Mouse (Mus musculus) forebrain, embryonic 16.5 days (tissue): ENCODE measurements around the gene Tank. TPM values are rescaled to one million over a fixed set of nuclear protein-coding genes. Genes with fewer than 3 reads are reported as not detected.

Source experiments
- ATAC-seq: fragments of 200-750 bp; cut with Nextera tagmentation; 2 replicates; pipeline ENCODE4 v1.8.0; 2017; ENCODE audit warnings: mild to moderate bottlenecking, moderate library complexity
- H3K27ac ChIP-seq: fragments of 300-500 bp; sonication (generic); 2 replicates; pipeline ENCODE4 v1.5.1; 2014; ENCODE audit warnings: low read length, control low read depth
- H3K27me3 ChIP-seq: fragments of 300-500 bp; sonication (generic); replicated peaks from 2 replicates; pipeline ENCODE4 v1.6.1; 2014; ENCODE audit warnings: low read length; ENCODE audit not compliant: control insufficient read depth, insufficient read depth
- H3K36me3 ChIP-seq: fragments of 300-500 bp; sonication (generic); 2 replicates; pipeline ENCODE4 v1.6.1; 2014; ENCODE audit not compliant: control insufficient read depth, insufficient read depth
- H3K4me1 ChIP-seq: fragments of 300-500 bp; sonication (generic); replicated peaks from 2 replicates; pipeline ENCODE4 v1.6.1; 2014; ENCODE audit warnings: low read length; ENCODE audit not compliant: control insufficient read depth, insufficient read depth
- H3K4me2 ChIP-seq: fragments of 300-500 bp; sonication (generic); 2 replicates; pipeline ENCODE4 v1.6.1; 2014; ENCODE audit warnings: mild to moderate bottlenecking, low read length, control low read depth
- H3K4me3 ChIP-seq: fragments of 300-500 bp; sonication (generic); replicated peaks from 2 replicates; pipeline ENCODE4 v1.5.1; 2014; ENCODE audit warnings: mild to moderate bottlenecking, low read length, control low read depth
- H3K9ac ChIP-seq: fragments of 300-500 bp; sonication (generic); replicated peaks from 2 replicates; pipeline ENCODE4 v1.6.1; 2014; ENCODE audit warnings: low read depth, low read length, control low read depth
- H3K9me3 ChIP-seq: fragments of 300-500 bp; sonication (generic); 2 replicates; pipeline ENCODE4 v1.6.1; 2016; ENCODE audit warnings: low read length; ENCODE audit not compliant: control insufficient read depth
- WGBS: fragments of 180-500 bp; shearing (Covaris S2); extraction: QIAGEN DNeasy Blood & Tissue Kit; methylation state at CpG from one replicate; pipeline ENCODE4 v1.1.7; 2014; 5-methylcytosine and 5-hydroxymethylcytosine counted together
- polyA plus RNA-seq: library from polyadenylated mRNA; unstranded; fragments of >200 nt; fragmentation: Nextera tagmentation; extraction: Ambion mirVana; gene quantifications from 2 replicates; pipeline ENCODE4 v1.2.1, GENCODE M21; 2015

Gene Tank
- polyA plus RNA-seq, 1 experiment from 2014 or later, result 30.0 TPM

- Histone ChIP-seq H3K9me3 (no peaks in the 10 kb centered on the region), H3K9ac (no peak overlapping the region), H3K4me2 (no peak overlapping the region), H3K4me1 (peaks cover 7% of the 10 kb centered on the region; the same call in 1 of the 2 replicates), H3K27ac (no peak overlapping the region), H3K27me3 (no peaks in the 10 kb centered on the region), H3K4me3 (no peak overlapping the region), H3K36me3 (no peaks in the 10 kb centered on the region)
- ATAC-seq, result no peak
- 92% methylated on average over 3 of the region's 3 CpGs for WGBS
Observed at GRCm38 (mm10) chr2:61592095-61592494, 13.7 kb downstream of the Tank start.

- Histone ChIP-seq H3K9ac (peak overlapping the region; percentile 78), H3K36me3 (no peaks in the 10 kb centered on the region), H3K4me3 (peak overlapping the region; percentile 93), H3K9me3 (no peaks in the 10 kb centered on the region), H3K4me2 (peak overlapping the region; percentile 79), H3K4me1 (peaks cover 7% of the 10 kb centered on the region; the same call in 1 of the 2 replicates), H3K27me3 (no peaks in the 10 kb centered on the region), H3K27ac (no peak overlapping the region)
- 17% methylated on average over 5 of the region's 5 CpGs for WGBS
- ATAC-seq, result peak; percentile 6
Observed at GRCm38 (mm10) chr2:61592699-61593029, 14.3 kb downstream of the Tank start.

- under 1% methylated on average over 62 of the region's 62 CpGs for WGBS
- H3K9me3 ChIP-seq, result no peaks in the 10 kb centered on the region
- H3K4me2 ChIP-seq, result peak overlapping the region; percentile 79
- peak overlapping the region; percentile 78 for H3K9ac ChIP-seq
- peak overlapping the region; percentile 93 for H3K4me3 ChIP-seq
- peaks cover 7% of the 10 kb centered on the region; the same call in 1 of the 2 replicates for H3K4me1 ChIP-seq
- H3K27me3 ChIP-seq, result no peaks in the 10 kb centered on the region
- peak overlapping the region; percentile 52; the same call in 1 of the 2 replicates for H3K27ac ChIP-seq
- H3K36me3 ChIP-seq, result no peaks in the 10 kb centered on the region
- ATAC-seq, result peak; percentile 95
Observed at GRCm38 (mm10) chr2:61593030-61593811, 14.8 kb downstream of the Tank start.

- no peaks in the 10 kb centered on the region for H3K9me3 ChIP-seq
- H3K4me2 ChIP-seq, result peak overlapping the region; percentile 79
- no peaks in the 10 kb centered on the region for H3K27me3 ChIP-seq
- H3K9ac ChIP-seq, result peak overlapping the region; percentile 78
- H3K36me3 ChIP-seq, result no peaks in the 10 kb centered on the region
- no peak overlapping the region for H3K27ac ChIP-seq
- peaks cover 7% of the 10 kb centered on the region; the same call in 1 of the 2 replicates for H3K4me1 ChIP-seq
- 1% methylated on average over 12 of the region's 12 CpGs for WGBS
- ATAC-seq, result no peak
- peak overlapping the region; percentile 93 for H3K4me3 ChIP-seq
Observed at GRCm38 (mm10) chr2:61593871-61594304, 15.5 kb downstream of the Tank start.

GRCm38 (mm10) chr2:61599730-61600129, 21.3 kb downstream of the Tank start:
- H3K4me3 ChIP-seq, result no peak overlapping the region
- H3K9ac ChIP-seq, result no peak overlapping the region
- H3K4me2 ChIP-seq, result no peak overlapping the region
- whole genome bisulfite sequencing, result 100% methylated on average over 1 of the region's 1 CpGs
- H3K27me3 ChIP-seq, result no peaks in the 10 kb centered on the region
- no peaks in the 10 kb centered on the region for H3K36me3 ChIP-seq
- H3K9me3 ChIP-seq, result no peaks in the 10 kb centered on the region
- no peak for ATAC-seq
- no peak overlapping the region for H3K27ac ChIP-seq
- no peaks in the 10 kb centered on the region for H3K4me1 ChIP-seq

DNA sequence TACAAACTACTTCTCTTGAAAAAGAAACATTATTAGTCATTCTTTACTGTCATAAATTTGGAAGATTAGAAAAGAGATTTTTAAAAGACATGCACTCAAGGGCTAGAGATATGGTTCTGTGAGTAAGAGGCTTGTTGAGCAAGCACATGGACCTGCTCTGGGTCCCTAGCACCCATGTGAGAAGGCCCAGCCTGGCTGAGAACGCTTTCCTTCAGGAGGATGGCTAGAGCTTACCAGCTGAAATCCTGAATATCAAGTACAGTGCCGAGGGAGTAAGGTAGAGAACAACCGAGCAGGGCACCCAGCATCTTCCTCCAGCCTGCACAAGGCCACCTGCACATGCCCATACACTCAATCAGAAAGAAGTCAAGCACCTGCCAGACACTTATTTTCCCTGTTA, 25.1 kb downstream of the Tank start:
- Histone ChIP-seq H3K9me3 (no peaks in the 10 kb centered on the region), H3K9ac (no peak overlapping the region), H3K27me3 (no peaks in the 10 kb centered on the region), H3K4me2 (no peak overlapping the region), H3K27ac (no peak overlapping the region), H3K4me1 (no peaks in the 10 kb centered on the region), H3K4me3 (no peak overlapping the region), H3K36me3 (no peaks in the 10 kb centered on the region)
- 75% methylated on average over 3 of the region's 3 CpGs for WGBS
- no peak for ATAC-seq

- Histone ChIP-seq H3K9ac (no peak overlapping the region), H3K4me3 (no peak overlapping the region), H3K4me1 (no peaks in the 10 kb centered on the region), H3K4me2 (no peak overlapping the region), H3K27me3 (no peaks in the 10 kb centered on the region), H3K27ac (no peak overlapping the region), H3K9me3 (no peaks in the 10 kb centered on the region), H3K36me3 (no peaks in the 10 kb centered on the region)
- WGBS, result 100% methylated on average over 1 of the region's 1 CpGs
- no peak for ATAC-seq
Observed at GRCm38 (mm10) chr2:61606942-61607341, 28.6 kb downstream of the Tank start.

DNA sequence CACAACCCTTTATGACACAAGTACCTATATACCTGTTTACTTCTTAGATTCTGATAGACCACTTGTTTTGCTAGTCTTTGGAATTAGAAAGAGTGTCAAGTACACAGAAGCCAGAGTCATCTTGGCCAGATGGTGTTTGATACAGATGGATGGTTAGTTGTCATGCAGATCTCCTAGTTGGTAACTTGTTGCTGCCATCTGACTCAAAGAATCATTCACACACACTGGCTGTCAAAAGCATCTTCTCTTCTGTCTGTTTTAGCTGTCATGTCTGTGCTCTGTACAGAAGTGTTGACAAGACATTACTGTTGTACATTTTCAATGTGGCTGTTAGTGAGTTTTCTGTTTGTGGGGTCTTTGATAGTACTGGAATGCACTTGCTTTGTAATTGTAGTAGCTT, 45.6 kb downstream of the Tank start:
- peaks cover 4% of the 10 kb centered on the region; the same call in 1 of the 2 replicates for H3K9me3 ChIP-seq
- H3K9ac ChIP-seq, result no peak overlapping the region
- H3K4me3 ChIP-seq, result no peak overlapping the region
- no peaks in the 10 kb centered on the region for H3K27me3 ChIP-seq
- no peak overlapping the region for H3K27ac ChIP-seq
- no peak overlapping the region for H3K4me2 ChIP-seq
- no peaks in the 10 kb centered on the region for H3K4me1 ChIP-seq
- peaks cover 8% of the 10 kb centered on the region for H3K36me3 ChIP-seq
- ATAC-seq, result peak; percentile 50; the same call in 1 of the 2 replicates

- H3K27ac ChIP-seq, result no peak overlapping the region
- H3K4me1 ChIP-seq, result no peaks in the 10 kb centered on the region
- no peaks in the 10 kb centered on the region for H3K27me3 ChIP-seq
- 70% methylated on average over 3 of the region's 3 CpGs for WGBS
- ATAC-seq, result no peak
- no peaks in the 10 kb centered on the region for H3K9me3 ChIP-seq
- H3K4me2 ChIP-seq, result no peak overlapping the region
- H3K9ac ChIP-seq, result no peak overlapping the region
- H3K4me3 ChIP-seq, result no peak overlapping the region
- peaks cover 2% of the 10 kb centered on the region; the same call in 1 of the 2 replicates for H3K36me3 ChIP-seq
Observed at GRCm38 (mm10) chr2:61630864-61631555, 52.6 kb downstream of the Tank start.
